Mouse (Mus musculus) right cerebral cortex, postnatal 4 days (tissue): ENCODE data around the gene Ssxb6.
"Not testable (repeated sequence)": the region's sequence is repeated elsewhere in the genome, so short reads cannot be mapped to it uniquely, and the experiment has no call there.

Experiments
- DNase-seq: peaks from one replicate; pipeline ENCODE4 v3.0.0-alpha.2; 2022

The Ssxb6 gene

GRCm38 (mm10) chrX:8548155-8548554 is at the start of gene Ssxb6:
Ssxb6 (minus strand) TSS chrX:8548255.
- not testable (repeated sequence) for DNase-seq

DNA sequence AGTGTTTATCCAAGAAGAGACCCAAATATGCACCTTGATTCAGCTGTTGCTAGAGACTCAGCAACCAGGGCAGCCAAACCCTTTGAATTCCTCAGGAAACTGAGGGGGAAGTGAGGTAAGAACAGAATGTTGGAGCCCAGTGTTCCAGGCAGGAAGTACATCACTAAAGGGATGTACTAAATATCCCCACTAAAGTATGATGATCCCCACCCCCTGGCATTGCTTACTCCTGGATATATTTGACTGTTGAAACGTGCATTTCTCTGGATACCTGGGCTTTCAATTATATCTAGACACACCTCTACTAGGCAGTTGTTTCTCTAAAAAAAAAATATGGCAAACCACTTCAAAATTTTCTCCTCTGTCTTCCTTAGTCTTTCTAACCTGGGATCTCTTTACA is 43.7 kb upstream of the Ssxb6 start, which contains the start of gene Ssxb3:
TSS of gene Ssxb3 (minus strand) at position 101 of the 400 bp plus-strand sequence.
- DNase-seq, result not testable (repeated sequence)

DNA sequence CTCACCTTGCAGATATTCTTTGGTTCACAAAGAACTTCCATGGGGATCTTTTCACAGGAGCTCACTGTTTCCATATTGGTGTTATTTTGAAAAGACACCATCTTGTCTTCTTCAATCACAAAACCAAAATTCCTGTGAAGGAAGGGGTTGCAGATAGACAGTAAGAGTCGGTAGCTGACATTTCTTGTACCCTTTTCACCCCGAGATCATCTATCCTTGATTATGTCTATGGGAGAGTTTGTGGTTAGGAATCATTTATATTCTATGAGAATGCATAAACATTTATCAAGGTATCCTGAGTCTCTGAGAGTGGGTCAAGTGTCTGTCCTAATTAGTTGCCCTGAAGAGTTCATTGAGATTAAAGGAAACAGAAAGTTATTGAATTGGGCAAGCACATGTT is 23.2 kb downstream of the Ssxb6 start, which contains the start of gene Gm14459:
TSS of gene Gm14459 (minus strand) at position 101 of the 400 bp plus-strand sequence.
- no peak for DNase-seq
